ENCODE assay signal across 24 mouse cellular contexts in genomic region chr1:93737711-93738110, GRCm38 (mm10). TPM values are rescaled to one million over a fixed set of nuclear protein-coding genes. Genes with fewer than 3 reads are reported as not detected.
DNase-seq lines count a peak whose midpoint lies in the region; ATAC-seq and TF ChIP-seq lines count a peak whose summit lies in the region.
"Had no signal": no experiment of that assay in that cellular context is flagged by ENCODE, and none has a peak within 500 bp of the region (broad histone marks: within the 10 kb centered on the region; RNA-seq: fewer than 3 reads in every experiment).

No protein-coding gene starts in this region.

- peaks cover 15% of the 10 kb centered on the region for H3K4me1 ChIP-seq in heart, embryonic 15.5 days (replicated peaks)
- H3K4me1 ChIP-seq in ES-Bruce4 (ENCODE audit: control insufficient read depth, insufficient read depth, low read length), result peaks cover 2% of the 10 kb centered on the region
- H3K4me1 ChIP-seq: embryonic facial prominence, embryonic 13.5 days; embryonic facial prominence, embryonic 15.5 days; forebrain, embryonic 10.5 days; forebrain, embryonic 12.5 days had no signal

- WGBS in heart, embryonic 15.5 days, result 94% methylated on average over 5 of the region's 5 CpGs

- H3K27me3 ChIP-seq in heart, embryonic 15.5 days, result no peaks in the 10 kb centered on the region
- no peaks in the 10 kb centered on the region for H3K27me3 ChIP-seq in ES-Bruce4 (ENCODE audit: control insufficient read depth, insufficient read depth, low read length, poor library complexity, severe bottlenecking)
- H3K27me3 ChIP-seq: embryonic facial prominence, embryonic 13.5 days; embryonic facial prominence, embryonic 15.5 days; forebrain, embryonic 12.5 days had no signal

- no peaks in the 10 kb centered on the region for H3K9me3 ChIP-seq in heart, embryonic 15.5 days (replicated peaks)
- H3K9me3 ChIP-seq in ES-Bruce4 (replicated peaks; ENCODE audit: control insufficient read depth, insufficient read depth, low read length, poor library complexity, severe bottlenecking), result no peaks in the 10 kb centered on the region
- H3K9me3 ChIP-seq: embryonic facial prominence, embryonic 13.5 days; embryonic facial prominence, embryonic 15.5 days; forebrain, embryonic 10.5 days; forebrain, embryonic 12.5 days had no signal

- H3K36me3 ChIP-seq in heart, embryonic 15.5 days, result no peaks in the 10 kb centered on the region
- H3K36me3 ChIP-seq in ES-Bruce4 (ENCODE audit: control insufficient read depth, insufficient read depth, low read length, poor library complexity, severe bottlenecking), result no peaks in the 10 kb centered on the region; the same call in 1 of the 2 replicates
- H3K36me3 ChIP-seq: embryonic facial prominence, embryonic 15.5 days had no signal

- no peak overlapping the region for H3K4me2 ChIP-seq in heart, embryonic 15.5 days
- H3K4me2 ChIP-seq: embryonic facial prominence, embryonic 13.5 days; embryonic facial prominence, embryonic 15.5 days; forebrain, embryonic 12.5 days had no signal

- TF ChIP-seq POLR2A in ES-Bruce4 (IDR thresholded peaks at IDR 0.05; ENCODE audit: insufficient read depth, low read length), result no peak

- H3K9ac ChIP-seq in heart, embryonic 15.5 days, result no peak overlapping the region
- no peak overlapping the region for H3K9ac ChIP-seq in ES-Bruce4 (ENCODE audit: low read depth, poor library complexity, severe bottlenecking)
- H3K9ac ChIP-seq: embryonic facial prominence, embryonic 13.5 days; embryonic facial prominence, embryonic 15.5 days; forebrain, embryonic 12.5 days had no signal

- H3K4me3 ChIP-seq in heart, embryonic 15.5 days, result no peak overlapping the region
- H3K4me3 ChIP-seq in ES-Bruce4 (ENCODE audit: low read depth, low read length), result no peak overlapping the region
- H3K4me3 ChIP-seq: embryonic facial prominence, embryonic 13.5 days; embryonic facial prominence, embryonic 15.5 days; erythroblast, embryonic 14.5 days; forebrain, embryonic 10.5 days; forebrain, embryonic 12.5 days had no signal

- no peak overlapping the region for H3K27ac ChIP-seq in heart, embryonic 15.5 days
- peak overlapping the region; percentile 59; the same call in 1 of the 2 replicates for H3K27ac ChIP-seq in ES-Bruce4 (ENCODE audit: insufficient read depth, low read length)
- H3K27ac ChIP-seq: embryonic facial prominence, embryonic 13.5 days; embryonic facial prominence, embryonic 15.5 days; forebrain, embryonic 10.5 days; forebrain, embryonic 12.5 days had no signal

- no peak for TF ChIP-seq EP300 in ES-Bruce4 (IDR thresholded peaks at IDR 0.05; ENCODE audit: insufficient read depth, low read depth, low read length)

- DNase-seq in heart, adult 8-10 months (ENCODE audit: low spot score), result no peak
- DNase-seq in R1 (ENCODE audit: low read depth, low spot score), result peak; percentile 82
- no peak for DNase-seq in gastrocnemius, postnatal 4 days (ENCODE audit: low spot score in 2 of 2)
- DNase-seq in right cerebral cortex, postnatal 10 days (ENCODE audit: low spot score in 2 of 2), result no peak
- DNase-seq: adrenal gland, adult 2 months; adrenal gland, postnatal 10 days; adrenal gland, postnatal 25 days; cerebellum, adult 11 months; cerebellum, adult 18-20 months; cerebellum, adult 8-10 months; cerebellum, adult 9-11 months; cerebellum, postnatal 14 days; cerebellum, postnatal 36 days; embryo, embryonic 11 days had no signal

- TF ChIP-seq CTCF in ES-Bruce4 (IDR thresholded peaks at IDR 0.05; ENCODE audit: low read depth, low read length), result no peak

- 0 out of 2 replicates have a peak, but pooled peaks have one; percentile 14 for ATAC-seq in heart, embryonic 15.5 days (replicated peaks; ENCODE audit: insufficient number of reproducible peaks, insufficient read depth, low FRiP score, low read depth)
- ATAC-seq: forebrain, embryonic 14.5 days; forebrain, embryonic 16.5 days had no signal

RNA-seq across cellular contexts. Expression of gene Atg4b, which starts 13.6 kb away (rescaled TPM):
- polyA plus RNA-seq in heart, embryonic 15.5 days (2015; fragmentation: Nextera tagmentation; extraction: Ambion mirVana), result 56.1 and 57.6 TPM in 2 replicates
- 10 to 100 TPM; 28.5 to 35.3 (median 34.6) TPM for total RNA-seq in heart, adult 8-10 months (2022)
- 75.9 and 92.7 TPM in 2 replicates for polyA plus RNA-seq in ES-Bruce4 (2011; ENCODE audit: insufficient read depth, insufficient read length, low read depth, missing spikeins)
- total RNA-seq in gastrocnemius, postnatal 4 days (2021), result 10 to 100 TPM; 41.7 to 46.7 TPM

RNA-seq across cellular contexts. Expression of gene Thap4, which starts 17.0 kb away (rescaled TPM):
- polyA plus RNA-seq in heart, embryonic 15.5 days (2015; fragmentation: Nextera tagmentation; extraction: Ambion mirVana), result 51.0 and 51.4 TPM in 2 replicates
- total RNA-seq in heart, adult 8-10 months (2022), result 10 to 100 TPM; 70.4 to 90.9 (median 77.0) TPM
- 44.8 and 51.5 TPM in 2 replicates for polyA plus RNA-seq in ES-Bruce4 (2011; ENCODE audit: insufficient read depth, insufficient read length, low read depth, missing spikeins)
- 10 to 100 TPM; 44.2 to 45.4 TPM for total RNA-seq in gastrocnemius, postnatal 4 days (2021)

RNA-seq across cellular contexts. Expression of gene Bok, which starts 52.3 kb away (rescaled TPM):
- polyA plus RNA-seq in heart, embryonic 15.5 days (2015; fragmentation: Nextera tagmentation; extraction: Ambion mirVana), result 38.2 and 51.3 TPM in 2 replicates
- 1 to 10 TPM; 2.5 to 3.0 (median 2.6) TPM for total RNA-seq in heart, adult 8-10 months (2022)
- polyA plus RNA-seq in ES-Bruce4 (2011; ENCODE audit: insufficient read depth, insufficient read length, low read depth, missing spikeins), result 6.3 and 6.6 TPM in 2 replicates
- 10 to 100 TPM in 1 of 2 experiments, 1 to 10 TPM in 1; 9.4 to 11.4 TPM for total RNA-seq in gastrocnemius, postnatal 4 days (2021)
- total RNA-seq: MEL had no signal
- polyA plus RNA-seq: erythroblast, embryonic 14.5 days had no signal
